Mouse (Mus musculus): ENCODE measurements around the gene Tbc1d20. TPM values are rescaled to one million over a fixed set of nuclear protein-coding genes. Genes with fewer than 3 reads are reported as not detected.

Gene Tbc1d20
- polyA plus RNA-seq, 1 experiment from 2014 or later, result 38.8 TPM

DNA sequence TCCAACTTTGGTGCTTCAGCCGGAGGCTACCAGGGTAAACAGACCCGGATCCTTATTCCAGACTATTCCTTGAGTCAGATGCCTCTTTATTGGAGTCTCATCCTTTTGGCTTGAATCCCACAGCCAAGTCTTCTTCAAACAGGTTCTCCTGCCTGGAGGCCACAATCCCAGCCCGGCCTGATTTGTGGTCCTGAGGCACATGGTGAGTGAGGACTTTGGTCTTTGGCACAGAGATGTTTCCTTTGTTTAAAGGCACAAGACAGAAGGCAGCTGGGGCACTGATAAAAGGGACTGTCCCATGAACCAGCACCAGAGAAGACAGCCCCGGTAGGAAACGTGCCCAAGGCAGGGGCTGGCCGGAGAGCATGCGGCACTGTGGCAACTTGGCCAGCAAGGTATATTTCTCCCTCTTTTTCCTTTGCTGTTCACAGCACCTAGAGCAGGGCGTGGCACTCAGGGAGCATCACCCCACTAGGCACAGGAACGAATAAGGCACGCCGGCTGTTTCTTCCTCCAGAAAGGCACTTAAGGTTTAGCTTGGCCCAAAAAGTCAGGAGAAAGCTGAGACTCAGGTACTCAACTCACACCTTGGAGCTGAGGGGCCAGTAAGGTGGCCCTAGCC lies 44.1 kb downstream of the Tbc1d20 start:
- Histone ChIP-seq H3K4me1 (ENCODE audit: insufficient read depth, low read depth, low read length) (no peaks in the 10 kb centered on the region), H3K27ac (ENCODE audit: low read length) (peak overlapping the region; percentile 71), H3K4me2 (replicated peaks; ENCODE audit: low read depth, low read length) (no peak overlapping the region), H3K4me3 (ENCODE audit: low read depth, low read length) (no peak overlapping the region), H3K9ac (replicated peaks; ENCODE audit: low read depth) (no peak overlapping the region), H3K36me3 (ENCODE audit: insufficient read depth, low read length) (no peaks in the 10 kb centered on the region), H3K9me3 (ENCODE audit: low read length) (no peaks in the 10 kb centered on the region), H3K27me3 (replicated peaks; ENCODE audit: insufficient read depth, low read length) (no peaks in the 10 kb centered on the region)
- ATAC-seq (no peak), DNase-seq (ENCODE audit: low spot score) (no peak)
- 71% methylated on average over 11 of the region's 11 CpGs for WGBS
- TF ChIP-seq CTCF (IDR thresholded peaks at IDR 0.05) (no peak), EP300 (IDR thresholded peaks at IDR 0.05) (no peak)

DNA sequence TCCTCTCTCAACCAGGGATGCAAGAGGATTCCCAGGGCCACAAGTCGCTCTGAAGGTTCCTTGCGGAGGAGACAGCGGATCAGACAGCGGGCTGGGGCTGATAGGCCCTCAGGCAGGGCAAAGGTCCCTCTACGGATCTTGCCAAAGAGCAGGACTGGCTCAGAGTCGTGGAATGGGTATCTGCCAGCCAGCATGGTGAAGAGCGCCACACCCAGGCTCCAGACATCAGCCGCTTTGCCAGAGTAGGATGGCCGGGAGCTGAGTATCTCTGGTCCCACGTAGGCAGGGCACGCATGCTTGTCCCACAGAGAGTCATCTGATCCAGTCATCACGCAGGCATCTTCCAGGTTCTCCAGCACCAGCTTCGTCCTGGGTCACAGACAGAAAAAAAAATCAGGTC lies 44.7 kb downstream of the Tbc1d20 start:
- H3K27me3 ChIP-seq (replicated peaks; ENCODE audit: insufficient read depth, low read length), result no peaks in the 10 kb centered on the region
- H3K9ac ChIP-seq (replicated peaks; ENCODE audit: low read depth), result no peak overlapping the region
- no peaks in the 10 kb centered on the region for H3K4me1 ChIP-seq (ENCODE audit: insufficient read depth, low read depth, low read length)
- TF ChIP-seq EP300 (IDR thresholded peaks at IDR 0.05), result no peak
- TF ChIP-seq CTCF (IDR thresholded peaks at IDR 0.05), result no peak
- DNase-seq (ENCODE audit: low spot score), result no peak
- H3K36me3 ChIP-seq (ENCODE audit: insufficient read depth, low read length), result no peaks in the 10 kb centered on the region
- no peak overlapping the region for H3K4me2 ChIP-seq (replicated peaks; ENCODE audit: low read depth, low read length)
- H3K27ac ChIP-seq (ENCODE audit: low read length), result peak overlapping the region; percentile 71; the same call in 1 of the 2 replicates
- WGBS, result 64% methylated on average over 13 of the region's 13 CpGs
- no peak for ATAC-seq
- no peaks in the 10 kb centered on the region for H3K9me3 ChIP-seq (ENCODE audit: low read length)
- no peak overlapping the region for H3K4me3 ChIP-seq (ENCODE audit: low read depth, low read length)

DNA sequence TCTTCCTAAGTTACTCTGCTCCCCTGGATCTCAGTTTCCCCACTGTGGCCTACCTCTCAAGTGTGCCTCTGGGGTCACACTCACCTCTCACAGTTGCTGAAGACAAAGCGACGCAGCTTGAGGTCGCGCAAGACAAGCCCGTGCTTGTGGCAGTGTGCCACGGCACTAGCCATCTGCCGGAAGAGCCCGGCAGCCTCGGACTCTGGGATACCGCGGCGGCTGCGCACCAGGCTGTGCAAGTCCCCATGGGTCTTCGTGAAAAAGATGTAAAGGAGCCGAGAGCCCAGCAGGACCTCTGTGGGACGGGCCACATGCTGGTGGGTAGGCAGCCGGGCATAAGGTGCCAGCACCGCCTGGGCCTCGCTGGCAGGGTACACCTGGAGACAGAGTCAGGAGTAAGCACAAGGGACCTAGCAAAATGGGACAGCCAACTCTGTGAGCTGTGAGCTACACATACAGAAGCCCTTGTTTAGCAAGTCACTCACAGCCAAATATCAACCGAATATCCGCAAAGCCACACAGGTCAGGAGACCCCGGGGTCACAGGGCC lies 46.1 kb downstream of the Tbc1d20 start:
- Histone ChIP-seq H3K4me2 (replicated peaks; ENCODE audit: low read depth, low read length) (no peak overlapping the region), H3K9ac (replicated peaks; ENCODE audit: low read depth) (no peak overlapping the region), H3K9me3 (ENCODE audit: low read length) (no peaks in the 10 kb centered on the region), H3K4me3 (ENCODE audit: low read depth, low read length) (no peak overlapping the region), H3K36me3 (ENCODE audit: insufficient read depth, low read length) (no peaks in the 10 kb centered on the region), H3K4me1 (ENCODE audit: insufficient read depth, low read depth, low read length) (no peaks in the 10 kb centered on the region), H3K27me3 (replicated peaks; ENCODE audit: insufficient read depth, low read length) (no peaks in the 10 kb centered on the region), H3K27ac (ENCODE audit: low read length) (no peak overlapping the region)
- no peak for ATAC-seq
- TF ChIP-seq CTCF (IDR thresholded peaks at IDR 0.05), result no peak
- no peak for TF ChIP-seq EP300 (IDR thresholded peaks at IDR 0.05)
- 87% methylated on average over 22 of the region's 22 CpGs for WGBS
- no peak for DNase-seq (ENCODE audit: low spot score)

DNA sequence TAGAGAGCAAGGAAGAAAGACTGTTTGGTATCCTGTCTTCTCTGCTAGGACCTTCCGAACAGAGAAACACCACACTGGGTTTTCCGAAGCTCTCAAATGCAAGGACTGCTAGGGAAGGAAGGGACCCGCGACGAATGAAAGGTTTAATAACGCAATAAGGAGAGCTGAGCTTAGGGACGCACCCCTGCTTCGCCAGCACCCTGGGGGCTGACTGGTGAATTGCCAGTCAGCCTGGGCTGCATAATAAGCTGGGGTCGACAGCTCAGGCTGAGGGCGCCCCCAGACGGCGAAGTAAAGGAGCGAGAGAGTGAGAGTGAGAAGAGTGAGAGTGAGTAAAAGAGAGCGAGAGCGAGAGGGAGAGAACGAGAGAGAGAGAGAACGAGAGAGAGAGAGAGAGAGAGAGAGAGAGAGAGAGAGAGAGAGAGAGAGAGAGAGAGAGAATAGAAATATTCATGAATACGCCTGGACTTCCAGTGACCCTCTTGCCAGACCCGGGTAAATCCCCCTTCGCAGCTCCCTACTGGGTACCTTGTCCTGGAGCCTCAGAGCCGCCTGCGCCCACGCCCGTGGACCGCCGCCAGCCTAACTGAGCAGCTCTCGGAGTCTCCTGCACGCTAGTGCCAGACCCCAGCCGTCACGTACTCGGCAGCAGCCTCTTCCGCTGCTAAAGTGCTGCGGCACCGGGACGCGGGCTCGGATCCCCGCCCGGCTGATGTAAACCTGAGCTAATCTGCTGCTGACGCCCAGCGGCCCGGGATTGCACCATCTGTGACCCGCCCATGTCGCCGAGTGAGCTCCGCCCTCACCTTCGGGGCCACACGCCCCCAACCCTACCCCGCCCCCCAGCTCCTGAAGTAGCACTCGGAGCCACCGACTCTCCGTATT lies 49.9 kb downstream of the Tbc1d20 start, which contains the start of gene Trib3:
Trib3 (minus strand) TSS at position 704 of the 885 bp plus-strand sequence.
- peak within 1 kb of the TSS; percentile 51 for H3K4me3 ChIP-seq (ENCODE audit: low read depth, low read length)
- TF ChIP-seq EP300 (IDR thresholded peaks at IDR 0.05), result no peak; the same call in 1 of the 2 replicates
- TF ChIP-seq CTCF (IDR thresholded peaks at IDR 0.05), result peak; percentile 91
- H3K36me3 ChIP-seq (ENCODE audit: insufficient read depth, low read length), result no peaks in the 10 kb centered on the region
- H3K9me3 ChIP-seq (ENCODE audit: low read length), result no peaks in the 10 kb centered on the region
- DNase-seq (ENCODE audit: low spot score) (peak; percentile 94), ATAC-seq (peak; percentile 92)
- H3K4me1 ChIP-seq (ENCODE audit: insufficient read depth, low read depth, low read length), result 0 out of 2 replicates have a peak, but pooled peaks cover 5% of the 10 kb centered on the region
- peak within 1 kb of the TSS; percentile 51 for H3K9ac ChIP-seq (replicated peaks; ENCODE audit: low read depth)
- H3K4me2 ChIP-seq (replicated peaks; ENCODE audit: low read depth, low read length), result peak within 1 kb of the TSS; percentile 81
- H3K27me3 ChIP-seq (replicated peaks; ENCODE audit: insufficient read depth, low read length), result no peaks in the 10 kb centered on the region
- under 1% methylated on average over 46 of the region's 52 CpGs for WGBS
- H3K27ac ChIP-seq (ENCODE audit: low read length), result peak within 1 kb of the TSS; percentile 81

DNA sequence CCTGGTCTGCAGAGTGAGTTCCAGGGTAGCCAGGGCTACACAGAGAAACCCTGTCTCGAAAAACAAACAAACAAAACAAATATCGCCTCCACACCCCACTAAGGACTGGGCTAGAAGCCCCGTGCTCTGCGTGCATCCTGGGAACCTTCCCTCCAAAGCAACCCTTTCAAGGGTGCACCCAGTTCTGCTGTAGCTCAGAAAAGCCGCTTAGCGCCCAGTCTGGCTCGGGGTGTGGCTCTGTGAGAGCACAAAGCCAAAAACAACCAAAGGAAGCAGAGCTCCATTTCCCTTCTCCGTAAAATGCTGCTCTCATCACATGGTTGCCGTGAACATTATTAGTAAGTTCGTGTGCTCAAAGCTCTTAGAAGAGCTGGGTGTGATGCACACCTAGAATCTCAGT lies 50.7 kb downstream of the Tbc1d20 start:
- Histone ChIP-seq H3K4me2 (replicated peaks; ENCODE audit: low read depth, low read length) (peak overlapping the region; percentile 81), H3K27me3 (replicated peaks; ENCODE audit: insufficient read depth, low read length) (no peaks in the 10 kb centered on the region), H3K36me3 (ENCODE audit: insufficient read depth, low read length) (no peaks in the 10 kb centered on the region), H3K4me1 (ENCODE audit: insufficient read depth, low read depth, low read length) (0 out of 2 replicates have a peak, but pooled peaks cover 5% of the 10 kb centered on the region), H3K9me3 (ENCODE audit: low read length) (no peaks in the 10 kb centered on the region), H3K4me3 (ENCODE audit: low read depth, low read length) (peak overlapping the region; percentile 51), H3K9ac (replicated peaks; ENCODE audit: low read depth) (no peak overlapping the region), H3K27ac (ENCODE audit: low read length) (peak overlapping the region; percentile 81; the same call in 1 of the 2 replicates)
- TF ChIP-seq EP300 (IDR thresholded peaks at IDR 0.05) (no peak), CTCF (IDR thresholded peaks at IDR 0.05) (no peak)
- DNase-seq (ENCODE audit: low spot score), result no peak
- WGBS, result 4% methylated on average over 10 of the region's 10 CpGs
- ATAC-seq, result peak; percentile 17

DNA sequence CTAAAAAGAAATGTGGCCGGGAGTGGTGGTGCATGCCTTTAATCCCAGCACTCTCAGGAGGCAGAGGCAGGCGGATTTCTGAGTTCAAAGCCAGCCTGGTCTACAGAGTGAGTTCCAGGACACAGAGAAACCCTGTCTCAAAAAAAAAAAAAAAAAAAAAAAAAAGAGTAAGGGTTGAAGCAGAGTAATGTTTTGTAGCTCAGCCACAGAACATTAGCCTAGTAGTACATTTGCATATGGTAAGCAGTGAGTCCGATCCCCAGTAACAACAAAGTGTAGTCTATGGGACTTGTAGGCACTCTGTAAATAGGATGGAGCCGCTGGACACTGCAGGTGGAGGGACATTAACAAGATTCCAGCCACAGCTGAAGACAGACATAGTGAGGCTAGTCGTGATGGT lies 51.3 kb downstream of the Tbc1d20 start:
- 63% methylated on average over 5 of the region's 5 CpGs for WGBS
- no peak for ATAC-seq
- 0 out of 2 replicates have a peak, but pooled peaks cover 5% of the 10 kb centered on the region for H3K4me1 ChIP-seq (ENCODE audit: insufficient read depth, low read depth, low read length)

More for the DNA sequence above, 51.3 kb downstream of the Tbc1d20 start:
- H3K4me2 ChIP-seq (replicated peaks; ENCODE audit: low read depth, low read length), result no peak overlapping the region
- H3K36me3 ChIP-seq (ENCODE audit: insufficient read depth, low read length), result no peaks in the 10 kb centered on the region
- DNase-seq (ENCODE audit: low spot score), result no peak
- TF ChIP-seq EP300 (IDR thresholded peaks at IDR 0.05) (no peak), CTCF (IDR thresholded peaks at IDR 0.05) (no peak)
- no peaks in the 10 kb centered on the region for H3K9me3 ChIP-seq (ENCODE audit: low read length)
- H3K27ac ChIP-seq (ENCODE audit: low read length), result no peak overlapping the region
- H3K9ac ChIP-seq (replicated peaks; ENCODE audit: low read depth), result no peak overlapping the region
- no peak overlapping the region for H3K4me3 ChIP-seq (ENCODE audit: low read depth, low read length)
- no peaks in the 10 kb centered on the region for H3K27me3 ChIP-seq (replicated peaks; ENCODE audit: insufficient read depth, low read length)

All from lung, postnatal 0 days (tissue).